20 mouse cellular contexts compared by ENCODE assay signal in genomic region chr17:64203611-64204010, GRCm38 (mm10).
"Had no signal": no experiment of that assay in that cellular context is flagged by ENCODE, and none has a peak within 500 bp of the region (broad histone marks: within the 10 kb centered on the region; RNA-seq: fewer than 3 reads in every experiment).

No protein-coding gene starts in this region.

- ATAC-seq: intestine, embryonic 16.5 days; liver, embryonic 12.5 days had no signal

- H3K4me2 ChIP-seq: limb, embryonic 12.5 days; limb, embryonic 15.5 days; liver, embryonic 12.5 days; liver, embryonic 15.5 days; midbrain, embryonic 11.5 days; neural tube, embryonic 12.5 days had no signal

- H3K27me3 ChIP-seq: limb, embryonic 12.5 days; limb, embryonic 15.5 days; liver, embryonic 15.5 days; neural tube, embryonic 12.5 days had no signal

- H3K4me1 ChIP-seq: liver, embryonic 12.5 days; liver, embryonic 15.5 days; neural tube, embryonic 12.5 days had no signal

- H3K9ac ChIP-seq: limb, embryonic 12.5 days; limb, embryonic 15.5 days; liver, embryonic 12.5 days; liver, embryonic 15.5 days; neural tube, embryonic 12.5 days had no signal

- H3K4me3 ChIP-seq: limb, embryonic 12.5 days; limb, embryonic 15.5 days; liver, embryonic 12.5 days; liver, embryonic 15.5 days; neural tube, embryonic 12.5 days had no signal

- H3K36me3 ChIP-seq: limb, embryonic 12.5 days; limb, embryonic 15.5 days; liver, embryonic 12.5 days; liver, embryonic 15.5 days; neural tube, embryonic 12.5 days had no signal

- H3K27ac ChIP-seq: limb, embryonic 12.5 days; limb, embryonic 15.5 days; liver, embryonic 12.5 days; liver, embryonic 15.5 days; neural tube, embryonic 12.5 days had no signal

- DNase-seq: kidney, adult 18-20 months; kidney, adult 9 months; kidney, postnatal 14 days; kidney, postnatal 4 days; lung, adult 2 months; lung, postnatal 14 days; lung, postnatal 4 days; midbrain, embryonic 14.5 days; retina, postnatal 1 day; right cerebral cortex, postnatal 25 days; spleen, adult 18-20 months; thymus, adult 18-20 months; thymus, postnatal 36 days had no signal

- H3K9me3 ChIP-seq: limb, embryonic 12.5 days; limb, embryonic 15.5 days; liver, embryonic 12.5 days; liver, embryonic 15.5 days; neural tube, embryonic 12.5 days had no signal
